In the genomic region with DNA sequence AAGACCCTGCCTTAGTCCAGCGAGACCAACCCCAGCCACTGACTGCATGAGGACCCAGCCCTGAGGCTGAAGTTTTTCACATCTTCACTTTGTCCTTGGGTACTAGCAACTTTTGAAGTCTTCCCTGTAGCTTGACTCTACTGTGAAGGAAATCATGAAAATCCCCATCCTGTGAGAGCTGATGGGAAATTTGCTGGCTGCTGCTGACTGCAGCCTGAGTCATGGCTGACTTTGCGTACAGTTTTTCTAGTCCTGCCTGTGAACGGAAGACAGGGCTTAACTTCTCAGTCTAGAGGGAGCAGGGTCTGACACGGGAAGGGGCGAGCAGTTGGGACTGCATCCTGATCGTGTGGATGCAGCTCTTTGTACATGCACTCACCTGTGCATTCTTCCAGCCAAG, we compare ENCODE assay signal across 10 mouse cellular contexts.
"Had no signal": no experiment of that assay in that cellular context is flagged by ENCODE, and none has a peak within 500 bp of the region (broad histone marks: within the 10 kb centered on the region; RNA-seq: fewer than 3 reads in every experiment).

No protein-coding gene starts in this region.

- H3K4me3 ChIP-seq: layer of hippocampus, adult 2 months; midbrain, embryonic 12.5 days had no signal

- ATAC-seq: midbrain, embryonic 16.5 days had no signal

- H3K9ac ChIP-seq: liver, embryonic 14.5 days; midbrain, embryonic 12.5 days had no signal

- H3K27ac ChIP-seq: layer of hippocampus, adult 2 months; liver, embryonic 14.5 days; midbrain, embryonic 12.5 days had no signal

- DNase-seq: kidney, adult 8-10 months; kidney, postnatal 25 days; left cerebral cortex, postnatal 4 days; lung, adult 18-20 months; right cerebral cortex, adult 18-20 months; thymus, postnatal 4 days had no signal

- H3K4me2 ChIP-seq: midbrain, embryonic 12.5 days had no signal

- H3K27me3 ChIP-seq: midbrain, embryonic 12.5 days had no signal

- H3K9me3 ChIP-seq: midbrain, embryonic 12.5 days had no signal

- H3K36me3 ChIP-seq: midbrain, embryonic 12.5 days had no signal
